Mouse (Mus musculus) lung, adult 2 months (tissue): ENCODE measurements at regions not wholly inside any gene's neighbourhood (a gene's known extent, or its start where the extent isn't known, plus 50 kb on each side); places are given as distances from the start of the nearest gene placed in this dataset.

Experiments used
- CTCF ChIP-seq: fragments of 200-500 bp; IDR thresholded peaks from 2 replicates; pipeline ENCODE4 v1.5.1; 2011; ENCODE audit warnings: mild to moderate bottlenecking, low read length, control low read depth; ENCODE audit not compliant: insufficient read depth
- POLR2A ChIP-seq: fragments of 200-500 bp; IDR thresholded peaks from 2 replicates; pipeline ENCODE4 v1.6.1; 2011; ENCODE audit warnings: low read depth, mild to moderate bottlenecking, control low read depth, low read length, borderline replicate concordance; ENCODE audit errors: extremely low read depth

DNA sequence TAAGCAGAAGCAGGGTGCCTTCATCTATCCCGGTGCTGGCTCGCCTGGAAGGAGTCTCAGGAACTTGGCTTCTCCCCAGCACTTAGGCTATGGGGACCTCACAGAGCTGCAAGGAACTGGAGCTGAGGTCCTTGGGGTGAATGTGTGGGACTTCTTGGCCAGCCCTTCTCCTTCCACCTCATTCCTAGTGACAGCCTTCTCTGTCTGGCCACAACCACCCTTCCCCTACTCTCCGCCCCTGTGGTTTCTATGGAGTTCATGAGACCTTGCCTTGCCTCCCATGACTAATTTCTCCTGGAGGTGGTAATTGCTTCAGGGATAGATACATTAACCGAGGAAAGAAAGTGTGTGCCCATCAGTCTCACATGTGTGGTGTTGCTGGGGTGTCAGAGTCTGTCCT lies 67.9 kb upstream of the Tram2 start:
- no peak for TF ChIP-seq CTCF
- TF ChIP-seq POLR2A = no peak
